Mouse (Mus musculus) hindbrain, postnatal 0 days (tissue): ENCODE data around the gene 3110082J24Rik. TPM values are rescaled to one million over a fixed set of nuclear protein-coding genes. Genes with fewer than 3 reads are reported as not detected.
"Not testable (repeated sequence)": the region's sequence is repeated elsewhere in the genome, so short reads cannot be mapped to it uniquely, and the experiment has no call there.

Source experiments
- ATAC-seq: fragments of 200-750 bp; cut with Nextera tagmentation; 2 replicates; pipeline ENCODE4 v1.8.0; 2017; ENCODE audit warnings: mild to moderate bottlenecking, moderate TSS enrichment, moderate library complexity
- DNase-seq: peaks from one replicate; pipeline ENCODE4 v3.0.0-alpha.2; 2015; ENCODE audit warnings: low spot score
- H3K27ac ChIP-seq: fragments of 300-500 bp; sonication (generic); 2 replicates; pipeline ENCODE4 v1.5.1; 2014; ENCODE audit warnings: mild to moderate bottlenecking
- H3K27me3 ChIP-seq: fragments of 300-500 bp; sonication (generic); 2 replicates; pipeline ENCODE4 v1.6.1; 2014; ENCODE audit warnings: low read length, mixed read lengths; ENCODE audit not compliant: insufficient read depth
- H3K36me3 ChIP-seq: fragments of 300-500 bp; sonication (generic); 2 replicates; pipeline ENCODE4 v1.6.1; 2014; ENCODE audit warnings: low read length, mixed read lengths; ENCODE audit not compliant: insufficient read depth
- H3K4me1 ChIP-seq: fragments of 300-500 bp; sonication (generic); 2 replicates; pipeline ENCODE4 v1.6.1; 2014; ENCODE audit warnings: antibody characterized with exemption, low read length, mixed read lengths; ENCODE audit not compliant: insufficient read depth
- H3K4me2 ChIP-seq: fragments of 300-500 bp; sonication (generic); 2 replicates; pipeline ENCODE4 v1.6.1; 2014; ENCODE audit warnings: low read depth, mild to moderate bottlenecking, low read length, moderate library complexity, mixed read lengths
- H3K4me3 ChIP-seq: fragments of 300-500 bp; sonication (generic); 2 replicates; pipeline ENCODE4 v1.5.1; 2014; ENCODE audit warnings: low read length
- H3K9ac ChIP-seq: fragments of 300-500 bp; sonication (generic); replicated peaks from 2 replicates; pipeline ENCODE4 v1.6.1; 2014; ENCODE audit warnings: mild to moderate bottlenecking, low read length, moderate library complexity, mixed read lengths
- H3K9me3 ChIP-seq: fragments of 300-500 bp; sonication (generic); 2 replicates; pipeline ENCODE4 v1.6.1; 2016; ENCODE audit warnings: low read length, mixed read lengths
- CTCF ChIP-seq: IDR thresholded peaks from 2 replicates; pipeline ENCODE4 v1.5.1; 2016; ENCODE audit warnings: antibody characterized with exemption, control low read depth, low read depth
- WGBS: fragments of 180-500 bp; shearing (Covaris S2); extraction: QIAGEN DNeasy Blood & Tissue Kit; methylation state at CpG from one replicate; pipeline ENCODE4 v1.1.7; 2014; 5-methylcytosine and 5-hydroxymethylcytosine counted together
- polyA plus RNA-seq: library from polyadenylated mRNA; unstranded; fragments of >200 nt; fragmentation: Nextera tagmentation; extraction: Ambion mirVana; gene quantifications from 2 replicates; pipeline ENCODE4 v1.2.1, GENCODE M21; 2015
- total RNA-seq: library from RNA; depleted of rRNA; stranded (reverse); fragments of >200 nt; gene quantifications from 2 replicates; pipeline ENCODE4 v1.2.3, GENCODE M21; 2014

The 3110082J24Rik gene
- total and polyA plus RNA-seq, 2 experiments from 2014 or later, result 3.2 to 4.3 TPM

DNA sequence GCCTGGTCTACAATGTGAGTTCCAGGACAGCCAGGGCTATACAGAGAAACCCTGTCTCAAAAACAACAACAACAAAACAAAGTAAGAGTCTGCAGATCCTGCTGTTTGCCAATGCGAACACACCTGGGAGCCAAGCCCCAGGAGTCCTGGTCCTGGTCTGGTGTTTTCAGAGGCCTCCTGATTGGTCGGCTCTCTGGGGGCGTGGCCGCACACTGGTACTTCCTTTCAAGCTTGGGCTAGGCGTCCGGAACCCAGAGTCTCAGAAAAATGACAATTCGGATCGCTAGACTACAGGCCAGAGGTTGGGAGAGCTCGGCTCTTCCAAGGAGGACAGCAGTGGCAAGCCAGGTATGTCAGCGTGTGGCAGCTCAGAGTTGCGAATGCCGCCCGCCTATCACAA lies 13.2 kb downstream of the 3110082J24Rik start:
- Histone ChIP-seq H3K9me3 (no peaks in the 10 kb centered on the region), H3K4me3 (no peak overlapping the region), H3K4me1 (no peaks in the 10 kb centered on the region), H3K9ac (no peak overlapping the region), H3K27me3 (no peaks in the 10 kb centered on the region), H3K4me2 (no peak overlapping the region), H3K27ac (no peak overlapping the region), H3K36me3 (no peaks in the 10 kb centered on the region)
- 67% methylated on average over 13 of the region's 13 CpGs for WGBS
- DNase-seq (no peak), ATAC-seq (no peak)
- TF ChIP-seq CTCF, result no peak

DNA sequence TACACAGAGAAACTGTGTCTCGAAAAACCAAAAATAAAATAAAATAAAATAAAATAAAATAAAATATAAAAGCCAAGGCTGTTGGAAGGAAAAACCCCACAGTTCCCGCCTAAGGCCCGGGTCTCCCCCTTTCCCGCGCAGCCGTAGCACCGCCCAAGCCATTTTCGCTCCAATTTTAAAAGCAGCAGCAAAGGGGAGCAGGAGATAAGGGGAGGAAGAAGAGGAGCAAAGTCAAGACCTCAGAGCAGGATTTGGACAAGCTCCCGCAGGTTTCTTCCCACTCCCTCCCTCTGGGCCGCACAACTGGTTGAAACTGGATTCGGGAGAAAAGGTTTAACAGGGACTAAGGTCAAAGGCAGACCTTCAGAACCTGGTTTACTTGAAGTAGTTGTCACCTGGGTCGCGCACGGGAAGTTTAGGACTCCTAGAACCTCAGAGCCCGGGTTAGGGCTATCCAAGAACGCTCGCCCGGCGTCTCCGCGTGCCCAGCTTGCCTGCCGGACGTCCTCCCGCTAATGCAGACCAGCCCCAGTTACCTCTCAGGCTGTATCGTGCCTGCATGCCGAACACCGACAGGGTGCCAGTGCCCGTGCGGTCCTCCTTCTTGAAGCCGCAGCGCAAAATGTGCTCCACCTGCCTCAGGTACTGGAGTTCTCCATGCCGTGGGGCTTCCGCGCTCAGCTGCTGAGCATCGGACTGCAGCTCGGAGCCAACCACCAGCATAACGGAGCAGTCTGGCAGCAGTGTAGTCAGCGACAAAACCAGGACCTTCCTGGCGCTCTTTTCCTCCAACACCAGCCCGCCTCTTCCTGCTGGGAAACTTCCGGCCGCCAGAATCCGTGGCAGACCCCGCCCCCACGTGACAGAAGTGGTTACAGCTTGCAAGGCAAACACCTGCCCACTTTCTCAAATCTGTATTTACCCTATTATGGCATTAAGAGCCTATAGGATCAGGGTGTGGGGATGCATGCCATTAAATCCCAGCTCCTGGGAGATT lies 32.8 kb downstream of the 3110082J24Rik start, which contains the start of gene Tyms:
Tyms (minus strand) TSS at position 793 of the 997 bp plus-strand sequence.
- peak; percentile 93 for ATAC-seq
- TF ChIP-seq CTCF, result peak; percentile 38
- 1% methylated on average over 45 of the region's 45 CpGs for WGBS

DNA sequence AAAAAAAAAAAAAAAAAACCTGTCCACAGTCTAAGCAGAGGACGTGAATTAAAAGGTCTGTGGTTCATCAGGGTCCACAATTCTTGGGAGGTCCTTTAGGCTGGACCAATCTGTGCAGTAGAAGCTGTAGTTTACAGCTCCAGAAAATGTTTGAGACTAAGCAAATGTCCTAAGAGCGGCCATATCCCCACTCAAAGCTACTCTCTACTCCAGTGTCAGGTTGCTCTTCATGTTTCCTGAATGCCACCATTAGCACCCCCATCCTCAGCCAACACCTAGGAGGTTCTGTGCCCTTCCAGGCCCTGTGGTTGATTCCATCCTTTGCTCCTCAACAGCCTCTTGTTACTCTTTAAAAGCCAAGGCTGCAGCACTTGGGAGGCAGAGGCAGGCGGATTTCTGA lies 33.5 kb downstream of the 3110082J24Rik start:
- Histone ChIP-seq H3K36me3 (peaks cover 10% of the 10 kb centered on the region; the same call in 1 of the 2 replicates), H3K4me2 (peak overlapping the region; percentile 80), H3K27me3 (no peaks in the 10 kb centered on the region), H3K9ac (no peak overlapping the region; the same call in 1 of the 2 replicates), H3K4me1 (no peaks in the 10 kb centered on the region), H3K27ac (no peak overlapping the region), H3K9me3 (no peaks in the 10 kb centered on the region), H3K4me3 (peak overlapping the region; percentile 56)
- no peak for TF ChIP-seq CTCF
- no peak for ATAC-seq
- no peak for DNase-seq
- 64% methylated on average over 3 of the region's 3 CpGs for WGBS

More for the DNA sequence above, 32.8 kb downstream of the 3110082J24Rik start, which contains the start of gene Tyms:
- peak within 1 kb of the TSS; percentile 49 for H3K27ac ChIP-seq
- no peaks in the 10 kb centered on the region for H3K9me3 ChIP-seq
- DNase-seq, result peak; percentile 86
- peak within 1 kb of the TSS; percentile 80 for H3K4me2 ChIP-seq
- peak within 1 kb of the TSS; percentile 56 for H3K4me3 ChIP-seq
- H3K27me3 ChIP-seq, result no peaks in the 10 kb centered on the region
- H3K4me1 ChIP-seq, result no peaks in the 10 kb centered on the region
- H3K36me3 ChIP-seq, result peaks cover 3% of the 10 kb centered on the region; the same call in 1 of the 2 replicates
- peak within 1 kb of the TSS; percentile 55 for H3K9ac ChIP-seq

DNA sequence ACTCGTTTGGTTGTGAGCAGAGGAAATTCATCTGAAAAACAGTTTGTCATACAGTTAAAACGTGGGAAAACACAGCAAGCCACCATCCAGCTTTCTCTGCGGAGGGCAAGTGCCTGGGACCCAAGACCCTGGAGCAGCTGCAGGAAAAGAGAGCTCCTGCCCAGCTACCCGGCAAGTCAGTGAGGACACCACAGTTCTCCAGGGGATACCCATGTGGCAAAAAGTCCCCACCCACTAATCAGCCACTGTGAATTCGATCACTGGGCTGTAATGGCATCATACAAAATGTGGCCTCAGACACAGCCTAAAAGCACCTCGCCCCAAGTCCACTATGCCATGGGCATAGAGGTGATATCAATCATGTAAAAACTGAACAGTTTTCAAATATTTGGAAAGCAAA lies 34.2 kb downstream of the 3110082J24Rik start:
- H3K4me3 ChIP-seq, result no peak overlapping the region
- no peak for ATAC-seq

DNA sequence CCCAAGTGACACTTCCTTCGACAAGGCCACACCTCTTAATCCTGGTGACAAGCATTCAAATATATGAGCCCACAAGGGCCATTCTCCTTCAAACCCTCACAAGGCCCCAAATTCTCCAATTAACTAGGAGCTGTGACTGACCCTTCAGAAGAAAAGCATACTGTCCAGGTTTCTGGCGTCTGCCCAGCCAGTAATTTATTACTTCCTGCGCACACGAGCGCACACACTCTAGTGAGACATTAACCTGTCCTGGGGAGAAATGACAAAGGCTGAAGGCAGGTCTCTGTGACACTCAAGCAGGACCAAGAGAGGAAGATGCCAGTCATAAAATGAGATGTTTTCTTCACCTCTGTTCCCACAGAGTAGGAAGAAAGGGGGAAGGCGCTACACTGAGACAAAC lies 38.2 kb downstream of the 3110082J24Rik start:
- Histone ChIP-seq H3K4me2 (no peak overlapping the region), H3K27ac (no peak overlapping the region), H3K9ac (no peak overlapping the region), H3K9me3 (no peaks in the 10 kb centered on the region), H3K4me1 (no peaks in the 10 kb centered on the region), H3K27me3 (no peaks in the 10 kb centered on the region), H3K4me3 (no peak overlapping the region), H3K36me3 (peaks cover 10% of the 10 kb centered on the region; the same call in 1 of the 2 replicates)
- ATAC-seq (no peak), DNase-seq (no peak)
- TF ChIP-seq CTCF, result no peak
- 68% methylated on average over 6 of the region's 6 CpGs for WGBS

More for the DNA sequence above, 34.2 kb downstream of the 3110082J24Rik start:
- TF ChIP-seq CTCF, result no peak
- Histone ChIP-seq H3K4me2 (no peak overlapping the region), H3K27ac (no peak overlapping the region), H3K4me1 (no peaks in the 10 kb centered on the region), H3K9ac (no peak overlapping the region), H3K36me3 (peaks cover 10% of the 10 kb centered on the region; the same call in 1 of the 2 replicates), H3K9me3 (no peaks in the 10 kb centered on the region), H3K27me3 (no peaks in the 10 kb centered on the region)
- no peak for DNase-seq
- 79% methylated on average over 6 of the region's 6 CpGs for WGBS

DNA sequence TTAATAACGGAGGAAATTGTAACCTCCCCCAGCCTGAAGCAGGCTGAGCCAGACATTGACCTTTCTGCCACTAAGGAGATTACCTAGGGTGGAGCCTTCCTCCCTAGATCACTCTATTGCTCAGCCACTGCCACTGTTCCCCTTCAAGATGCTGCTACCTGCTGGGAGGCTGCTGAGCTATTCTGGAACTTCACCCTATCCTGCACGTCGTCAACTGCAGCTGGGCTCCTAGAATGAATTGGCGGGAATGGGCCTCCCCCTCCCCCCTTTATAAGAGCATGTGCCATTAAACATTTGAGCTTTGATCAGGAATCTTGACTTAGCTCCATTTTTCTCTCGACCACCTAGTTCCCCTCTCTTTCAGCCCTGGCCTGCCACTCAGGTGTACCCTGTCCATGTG lies 46.3 kb downstream of the 3110082J24Rik start:
- not testable (repeated sequence) for H3K27ac ChIP-seq, H3K36me3 ChIP-seq, H3K27me3 ChIP-seq, H3K4me3 ChIP-seq, H3K4me2 ChIP-seq, H3K4me1 ChIP-seq, H3K9me3 ChIP-seq, ATAC-seq, DNase-seq, H3K9ac ChIP-seq
- 52% methylated on average over 5 of the region's 5 CpGs for WGBS
